Mouse (Mus musculus) left cerebral cortex, postnatal 4 days (tissue): ENCODE data around the gene Abcd3. TPM values are rescaled to one million over a fixed set of nuclear protein-coding genes. Genes with fewer than 3 reads are reported as not detected.
A peak's percentile ranks its signal among the peaks of the same experiment; 100 is the strongest.

Experiments used
- DNase-seq: peaks from one replicate; pipeline ENCODE4 v3.0.0-alpha.2; 2022
- intact Hi-C: fragments of 180-260 bp; cut with DNase I; formaldehyde crosslinking; loops from one replicate; pipeline ENCODE4 v1.15.1; 2025
- total RNA-seq, 2 experiments: library from RNA; stranded (reverse); gene quantifications; 2 replicates each; pipeline ENCODE4 v1.2.3; 2021

Gene Abcd3
- total RNA-seq, 2 experiments from 2014 or later = 73.3 to 79.7 TPM

- no peak for DNase-seq
These were observed 75.5 kb downstream of the Abcd3 start for GRCm38 (mm10) chr3:121739489-121740213.

GRCm38 (mm10) chr3:121738742-121739342 lies 76.3 kb downstream of the Abcd3 start:
- DNase-seq = no peak
- intact Hi-C loops = loop anchor here (5.0 kb wide), 2 partner anchors 187 to 432 kb away; no protein-coding TSS in a partner anchor

More at GRCm38 (mm10) chr3:121739489-121740213, 75.5 kb downstream of the Abcd3 start:
- intact Hi-C loops = loop anchor here (5.0 kb wide), 2 partner anchors 187 to 432 kb away; no protein-coding TSS in a partner anchor

- no peak for DNase-seq
- intact Hi-C loops = loop anchor here (5.0 kb wide), 2 partner anchors 186 to 431 kb away; no protein-coding TSS in a partner anchor
These were observed 77.2 kb downstream of the Abcd3 start for GRCm38 (mm10) chr3:121737901-121738300.

- intact Hi-C loops = loop anchor here (5.0 kb wide), 2 partner anchors 185 to 430 kb away; no protein-coding TSS in a partner anchor
- peak; percentile 62 for DNase-seq
These were observed 77.6 kb downstream of the Abcd3 start for GRCm38 (mm10) chr3:121737453-121737852.

GRCm38 (mm10) chr3:121736025-121736744 lies 78.9 kb downstream of the Abcd3 start:
- intact Hi-C loops = loop anchor here (5.0 kb wide), 2 partner anchors 184 to 429 kb away; no protein-coding TSS in a partner anchor

GRCm38 (mm10) chr3:121735542-121735941 lies 79.6 kb downstream of the Abcd3 start:
- no peak for DNase-seq
- intact Hi-C loops = loop anchor here (5.0 kb wide), 2 partner anchors 183 to 428 kb away; no protein-coding TSS in a partner anchor

More at GRCm38 (mm10) chr3:121736025-121736744, 78.9 kb downstream of the Abcd3 start:
- DNase-seq = peak; percentile 87

- no peak for DNase-seq
- intact Hi-C loops = no loop called here
These were observed 85.4 kb downstream of the Abcd3 start for GRCm38 (mm10) chr3:121729678-121730077.

- intact Hi-C loops = no loop called here
These were observed 89.5 kb downstream of the Abcd3 start for GRCm38 (mm10) chr3:121725651-121726050.

GRCm38 (mm10) chr3:121724553-121724952 lies 90.5 kb downstream of the Abcd3 start:
- no peak for DNase-seq
- intact Hi-C loops = loop anchor here (5.0 kb wide), 1 partner anchor 87 kb away; no protein-coding TSS in a partner anchor

More at GRCm38 (mm10) chr3:121725651-121726050, 89.5 kb downstream of the Abcd3 start:
- DNase-seq = no peak

- intact Hi-C loops = loop anchor here (5.0 kb wide), 1 partner anchor 87 kb away; no protein-coding TSS in a partner anchor
- no peak for DNase-seq
These were observed 91.1 kb downstream of the Abcd3 start for GRCm38 (mm10) chr3:121723968-121724524.

- peak; percentile 85 for DNase-seq
These were observed 91.9 kb downstream of the Abcd3 start, which contains the start of gene F3 for GRCm38 (mm10) chr3:121722971-121723844. F3 (plus strand) TSS chr3:121723537.

GRCm38 (mm10) chr3:121721691-121722070 lies 93.4 kb downstream of the Abcd3 start:
- no peak for DNase-seq
- intact Hi-C loops = loop anchor here (5.0 kb wide), 1 partner anchor 84 kb away; no protein-coding TSS in a partner anchor

More at GRCm38 (mm10) chr3:121722971-121723844, 91.9 kb downstream of the Abcd3 start, which contains the start of gene F3:
- intact Hi-C loops = loop anchor here (5.0 kb wide), 1 partner anchor 86 kb away; no protein-coding TSS in a partner anchor

- intact Hi-C loops = loop anchor here (5.0 kb wide), 1 partner anchor 84 kb away; no protein-coding TSS in a partner anchor
These were observed 94.1 kb downstream of the Abcd3 start for GRCm38 (mm10) chr3:121720801-121721690.

GRCm38 (mm10) chr3:121719701-121720100 lies 95.4 kb downstream of the Abcd3 start:
- DNase-seq = no peak
- intact Hi-C loops = loop anchor here (5.0 kb wide), 1 partner anchor 82 kb away; no protein-coding TSS in a partner anchor

More at GRCm38 (mm10) chr3:121720801-121721690, 94.1 kb downstream of the Abcd3 start:
- no peak for DNase-seq

GRCm38 (mm10) chr3:121718679-121719078 lies 96.4 kb downstream of the Abcd3 start:
- intact Hi-C loops = no loop called here
- no peak for DNase-seq

- DNase-seq = no peak
- intact Hi-C loops = no loop called here
These were observed 98.6 kb downstream of the Abcd3 start for GRCm38 (mm10) chr3:121716480-121716879.

GRCm38 (mm10) chr3:121715741-121716459 lies 99.2 kb downstream of the Abcd3 start:
- intact Hi-C loops = no loop called here
- no peak for DNase-seq
